Mouse (Mus musculus) heart, adult 2 months (tissue): ENCODE measurements around the gene B830017H08Rik. TPM values are rescaled to one million over a fixed set of nuclear protein-coding genes. Genes with fewer than 3 reads are reported as not detected.

Source experiments
- DNase-seq, 2 experiments: peaks; one replicate each; pipeline ENCODE4 v3.0.0; 2021
- H3K27ac ChIP-seq: fragments of 200-600 bp; 2 replicates; pipeline ENCODE4 v1.8.1; 2022
- H3K27me3 ChIP-seq: fragments of 200-500 bp; 2 replicates; pipeline ENCODE4 v1.6.1; 2012; ENCODE audit warnings: mild to moderate bottlenecking, low read length, inconsistent platforms, mixed read lengths; ENCODE audit not compliant: control insufficient read depth, insufficient read depth
- H3K36me3 ChIP-seq: fragments of 200-500 bp; 2 replicates; pipeline ENCODE4 v1.6.1; 2012; ENCODE audit warnings: low read length, inconsistent platforms; ENCODE audit not compliant: control insufficient read depth, insufficient read depth
- H3K4me1 ChIP-seq: fragments of 200-500 bp; 2 replicates; pipeline ENCODE4 v1.6.1; 2011; ENCODE audit warnings: low read length; ENCODE audit not compliant: control insufficient read depth, insufficient read depth
- H3K4me3 ChIP-seq: fragments of 200-600 bp; 2 replicates; pipeline ENCODE4 v1.8.1; 2022
- H3K79me2 ChIP-seq: fragments of 200-500 bp; replicated peaks from 2 replicates; pipeline ENCODE4 v1.6.1; 2012; ENCODE audit warnings: mild to moderate bottlenecking, inconsistent platforms, low read length, moderate library complexity, mixed read lengths; ENCODE audit not compliant: control insufficient read depth, insufficient read depth
- H3K9ac ChIP-seq: fragments of 200-500 bp; 2 replicates; pipeline ENCODE4 v1.6.1; 2012; ENCODE audit warnings: low read depth, mild to moderate bottlenecking, control low read depth, inconsistent platforms, low read length, mixed read lengths
- CTCF ChIP-seq: fragments of 200-600 bp; IDR thresholded peaks from 2 replicates; pipeline ENCODE4 v1.8.1; 2022; ENCODE audit warnings: antibody characterized with exemption, mild to moderate bottlenecking, moderate library complexity
- EP300 ChIP-seq: fragments of 200-500 bp; IDR thresholded peaks from 2 replicates; pipeline ENCODE4 v1.6.1; 2011; ENCODE audit warnings: low read depth, low read length, control low read depth; ENCODE audit not compliant: insufficient read depth
- POLR2A ChIP-seq: fragments of 200-500 bp; IDR thresholded peaks from 2 replicates; pipeline ENCODE4 v1.6.1; 2011; ENCODE audit warnings: mild to moderate bottlenecking, low read depth, low read length, control low read depth; ENCODE audit not compliant: insufficient read depth
- WGBS: fragments of 180-500 bp; shearing (Covaris S2); methylation state at CpG from one replicate; pipeline ENCODE4 v1.1.7; 2018; 5-methylcytosine and 5-hydroxymethylcytosine counted together
- intact Hi-C: fragments of 180-260 bp; cut with DNase I; formaldehyde crosslinking; loops from one replicate; pipeline ENCODE4 v1.15.1; 2025
- polyA plus RNA-seq: library from polyadenylated mRNA; depleted of rRNA; stranded (reverse); fragments of >200 nt; gene quantifications from 2 replicates; pipeline ENCODE4 v1.2.3, GENCODE M21; 2012
- total RNA-seq, 2 experiments: library from RNA; stranded (reverse); gene quantifications; 2 replicates each; pipeline ENCODE4 v1.2.3; 2021

B830017H08Rik gene
- total and polyA plus RNA-seq, 3 experiments = not detected

GRCm38 (mm10) chr16:17838051-17838450 lies 5.1 kb downstream of the B830017H08Rik start, which contains the start of gene Car15:
Gene Car15 (minus strand): TSS chr16:17838364.
- H3K4me3 ChIP-seq = no peak within 1 kb of the TSS
- H3K36me3 ChIP-seq = no peaks in the 10 kb centered on the region
- WGBS = 79% methylated on average over 6 of the region's 6 CpGs
- H3K27me3 ChIP-seq = peaks cover 10% of the 10 kb centered on the region
- TF ChIP-seq CTCF = no peak
- no peak for TF ChIP-seq EP300
- no peak for TF ChIP-seq POLR2A
- no peak for DNase-seq
- H3K4me1 ChIP-seq = no peaks in the 10 kb centered on the region
- intact Hi-C loops = no loop called here
- no peaks in the 10 kb centered on the region for H3K79me2 ChIP-seq
- no peak within 1 kb of the TSS for H3K9ac ChIP-seq
- no peak within 1 kb of the TSS for H3K27ac ChIP-seq

- WGBS = 75% methylated on average over 4 of the region's 4 CpGs
- TF ChIP-seq EP300 (no peak), POLR2A (no peak), CTCF (no peak)
- Histone ChIP-seq H3K36me3 (no peaks in the 10 kb centered on the region), H3K4me1 (no peaks in the 10 kb centered on the region), H3K9ac (no peak overlapping the region), H3K79me2 (no peaks in the 10 kb centered on the region), H3K4me3 (no peak overlapping the region), H3K27ac (no peak overlapping the region), H3K27me3 (peaks cover 3% of the 10 kb centered on the region; the same call in 1 of the 2 replicates)
- DNase-seq = no peak
- intact Hi-C loops = no loop called here
These were observed 7.1 kb downstream of the B830017H08Rik start for GRCm38 (mm10) chr16:17839976-17840375.

GRCm38 (mm10) chr16:17842437-17842836 lies 9.5 kb downstream of the B830017H08Rik start:
- Histone ChIP-seq H3K36me3 (no peaks in the 10 kb centered on the region), H3K27ac (no peak overlapping the region), H3K4me1 (no peaks in the 10 kb centered on the region), H3K79me2 (no peaks in the 10 kb centered on the region), H3K9ac (no peak overlapping the region), H3K27me3 (no peaks in the 10 kb centered on the region), H3K4me3 (no peak overlapping the region)
- no peak for DNase-seq
- intact Hi-C loops = no loop called here
- TF ChIP-seq EP300 = no peak
- TF ChIP-seq CTCF = no peak
- TF ChIP-seq POLR2A = no peak
- 96% methylated on average over 7 of the region's 7 CpGs for WGBS

GRCm38 (mm10) chr16:17843701-17844365 lies 10.9 kb downstream of the B830017H08Rik start:
- no peak overlapping the region for H3K4me3 ChIP-seq

GRCm38 (mm10) chr16:17848431-17848830 lies 15.5 kb downstream of the B830017H08Rik start:
- no peaks in the 10 kb centered on the region for H3K36me3 ChIP-seq
- WGBS = 80% methylated on average over 6 of the region's 6 CpGs
- DNase-seq = no peak

More at GRCm38 (mm10) chr16:17843701-17844365, 10.9 kb downstream of the B830017H08Rik start:
- Histone ChIP-seq H3K27me3 (no peaks in the 10 kb centered on the region), H3K27ac (no peak overlapping the region), H3K79me2 (no peaks in the 10 kb centered on the region), H3K36me3 (no peaks in the 10 kb centered on the region), H3K4me1 (no peaks in the 10 kb centered on the region), H3K9ac (no peak overlapping the region)
- DNase-seq = no peak
- TF ChIP-seq CTCF (no peak), POLR2A (no peak), EP300 (no peak)
- WGBS = 85% methylated on average over 10 of the region's 10 CpGs
- intact Hi-C loops = no loop called here

GRCm38 (mm10) chr16:17848928-17849327 lies 16.0 kb downstream of the B830017H08Rik start:
- H3K79me2 ChIP-seq = no peaks in the 10 kb centered on the region
- H3K27me3 ChIP-seq = no peaks in the 10 kb centered on the region
- no peak overlapping the region for H3K9ac ChIP-seq
- TF ChIP-seq CTCF (peak; percentile 88), POLR2A (no peak)
- WGBS = 27% methylated on average over 1 of the region's 1 CpGs
- no peaks in the 10 kb centered on the region for H3K4me1 ChIP-seq
- intact Hi-C loops = no loop called here
- no peak overlapping the region for H3K4me3 ChIP-seq
- H3K36me3 ChIP-seq = no peaks in the 10 kb centered on the region
- no peak overlapping the region for H3K27ac ChIP-seq
- no peak for DNase-seq

More at GRCm38 (mm10) chr16:17848431-17848830, 15.5 kb downstream of the B830017H08Rik start:
- no peak for TF ChIP-seq CTCF
- TF ChIP-seq POLR2A = no peak
- no peak for TF ChIP-seq EP300
- no peak overlapping the region for H3K9ac ChIP-seq
- H3K4me1 ChIP-seq = no peaks in the 10 kb centered on the region
- no peak overlapping the region for H3K27ac ChIP-seq
- intact Hi-C loops = no loop called here
- H3K79me2 ChIP-seq = no peaks in the 10 kb centered on the region
- no peak overlapping the region for H3K4me3 ChIP-seq
- H3K27me3 ChIP-seq = no peaks in the 10 kb centered on the region
